Mouse (Mus musculus): Measurements from ENCODE around the gene Pawr.
"Not testable (repeated sequence)": the region's sequence is repeated elsewhere in the genome, so short reads cannot be mapped to it uniquely, and the experiment has no call there.

Pawr gene

DNA sequence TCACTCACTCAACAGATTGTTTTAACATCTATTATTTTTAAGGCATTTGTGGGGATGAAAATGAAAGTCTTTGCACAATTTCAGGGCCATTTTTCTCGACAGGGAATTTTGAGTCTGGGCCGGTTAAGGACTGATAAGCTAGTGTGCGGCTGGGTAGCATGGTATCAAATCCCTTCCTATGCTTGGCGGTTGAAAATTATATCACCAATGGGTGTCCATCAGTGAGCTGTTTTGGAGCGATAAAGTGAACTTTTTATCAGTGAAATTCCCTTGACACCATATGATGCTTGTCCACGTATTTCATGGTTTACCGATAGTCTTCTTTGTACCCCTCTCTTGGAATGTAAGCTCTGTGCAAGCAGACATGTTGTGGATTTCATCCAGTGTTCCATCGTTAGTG is 17.5 kb upstream of the Pawr start:
- DNase-seq (ENCODE audit: low spot score in 2 of 2): no peak

DNA sequence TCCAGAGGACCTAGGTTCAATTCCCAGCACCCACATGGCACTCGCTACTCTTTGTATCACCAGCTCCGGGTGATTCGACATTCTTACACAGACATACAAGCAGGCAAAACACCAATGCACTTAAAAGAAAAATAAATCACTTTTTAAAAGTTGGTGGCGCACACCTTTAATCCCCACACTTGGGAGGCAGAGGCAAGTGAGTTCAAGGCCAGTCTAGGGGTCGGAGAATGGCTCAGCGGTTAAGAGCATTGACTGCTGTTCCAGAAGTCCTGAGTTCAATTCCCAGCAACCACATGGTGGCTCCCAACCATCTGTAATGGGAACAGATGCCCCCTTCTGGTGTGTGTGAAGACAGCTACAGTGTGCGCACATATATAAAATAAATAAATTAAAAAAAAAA is 16.7 kb upstream of the Pawr start:
- no peak for DNase-seq (ENCODE audit: low spot score in 2 of 2)

GRCm38 (mm10) chr10:108328356-108328755 is 3.6 kb upstream of the Pawr start:
- DNase-seq (ENCODE audit: low spot score in 2 of 2): no peak

- DNase-seq (ENCODE audit: low spot score in 2 of 2): no peak
These were observed 2.9 kb upstream of the Pawr start for GRCm38 (mm10) chr10:108328983-108329382.

DNA sequence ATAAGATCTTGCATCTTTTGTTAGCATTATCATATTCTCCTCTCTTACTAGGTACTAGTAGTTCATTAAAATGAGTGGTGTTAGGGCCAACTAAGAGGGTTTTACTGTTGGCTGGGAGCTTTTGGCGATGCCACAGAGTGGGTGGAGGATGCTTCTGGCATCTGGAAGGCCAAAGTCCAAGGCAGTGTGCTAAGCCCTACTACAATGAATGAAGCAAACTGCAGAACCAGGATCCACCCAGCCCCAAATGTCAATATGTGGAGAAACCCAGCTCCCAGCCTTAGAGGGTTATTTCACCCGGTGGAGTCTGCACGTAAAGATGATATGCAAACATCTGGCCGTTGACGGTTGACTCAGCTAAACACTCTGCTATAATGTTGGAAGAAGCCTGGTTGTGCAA is 2.1 kb upstream of the Pawr start:
- DNase-seq (ENCODE audit: low spot score in 2 of 2): no peak

DNA sequence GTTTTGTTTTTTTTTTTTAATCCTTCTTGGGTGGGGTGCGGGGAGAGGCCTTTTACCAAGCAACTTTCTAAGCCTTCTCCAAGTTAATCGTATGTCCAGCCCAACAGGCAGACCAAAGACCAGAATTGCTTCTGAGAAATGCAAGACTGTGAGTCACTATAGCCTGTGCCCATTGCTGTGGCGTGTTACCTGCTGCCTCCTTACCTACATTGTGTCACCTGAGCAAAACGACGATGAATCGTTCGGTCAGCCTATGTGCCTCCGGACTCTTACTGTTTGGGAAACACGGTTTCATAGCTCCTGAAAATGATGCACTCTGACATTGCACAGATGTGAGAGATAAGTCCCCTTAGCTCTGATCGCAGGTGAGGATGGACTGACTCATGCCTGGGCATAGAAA is 957 bp upstream of the Pawr start:
- DNase-seq (ENCODE audit: low spot score in 2 of 2): no peak

DNA sequence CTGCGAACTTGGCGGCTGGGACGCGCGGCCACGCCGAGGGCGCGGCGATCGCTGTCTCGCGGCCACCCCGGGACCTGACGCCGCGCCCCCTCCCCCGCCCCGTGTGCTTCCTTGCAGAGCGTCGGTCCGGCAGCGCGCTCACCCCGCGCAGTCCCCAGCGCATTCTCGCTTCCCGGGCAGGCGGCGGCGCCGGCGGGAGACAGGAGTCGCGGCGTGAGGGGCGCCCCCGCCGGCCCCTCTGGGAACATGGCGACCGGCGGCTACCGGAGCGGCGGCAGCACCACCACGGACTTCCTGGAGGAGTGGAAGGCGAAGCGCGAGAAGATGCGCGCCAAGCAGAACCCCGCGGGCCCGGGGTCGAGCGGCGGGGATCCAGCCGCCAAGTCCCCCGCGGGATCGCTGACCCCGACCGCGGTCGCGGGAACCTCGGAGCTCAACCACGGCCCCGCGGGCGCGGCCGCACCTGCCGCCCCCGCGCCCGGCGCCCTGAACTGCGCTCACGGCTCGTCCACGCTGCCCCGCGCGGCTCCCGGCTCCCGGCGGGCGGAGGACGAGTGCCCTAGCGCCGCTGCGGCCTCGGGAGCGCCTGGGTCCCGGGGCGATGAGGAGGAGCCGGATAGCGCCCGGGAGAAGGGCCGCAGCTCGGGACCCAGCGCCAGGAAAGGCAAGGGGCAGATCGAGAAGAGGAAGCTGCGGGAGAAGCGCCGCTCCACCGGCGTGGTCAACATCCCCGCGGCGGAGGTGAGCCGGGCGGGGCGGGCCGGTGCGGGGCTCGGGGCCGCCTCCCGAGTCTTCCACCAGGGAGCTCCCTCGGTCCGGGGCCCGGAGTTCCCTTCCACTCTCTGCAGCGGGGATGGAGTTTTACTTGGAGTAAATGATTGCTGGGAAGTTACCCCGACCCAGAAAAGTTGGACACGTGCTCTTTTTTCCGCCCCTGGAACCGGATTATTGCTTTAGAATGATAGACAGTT is 935 bp downstream of the Pawr start:
- no peak for DNase-seq (ENCODE audit: low spot score in 2 of 2)

- DNase-seq (ENCODE audit: low spot score in 2 of 2): peak in 1 of 2 experiments; percentile 8
These were observed 1.7 kb downstream of the Pawr start for GRCm38 (mm10) chr10:108333642-108334041.

DNA sequence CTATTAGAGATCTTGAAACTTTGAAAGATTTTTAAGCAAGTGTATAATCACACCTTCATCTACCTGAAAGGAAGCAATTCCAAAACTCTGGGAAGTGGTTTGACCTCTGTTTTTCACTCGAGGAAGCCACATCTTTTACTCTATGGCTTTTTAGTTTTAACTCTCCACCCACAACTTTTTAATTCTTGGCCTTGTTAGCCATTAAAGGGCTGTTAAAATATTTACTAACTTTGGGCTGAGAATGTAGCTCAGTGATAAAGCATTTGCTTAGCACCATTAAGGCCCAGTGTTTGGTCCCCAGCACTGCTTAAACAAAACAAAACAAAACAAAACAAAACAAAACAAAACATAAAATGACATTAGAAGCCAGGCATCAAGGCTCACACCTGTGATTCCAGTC is 2.2 kb downstream of the Pawr start:
- no peak for DNase-seq (ENCODE audit: low spot score in 2 of 2)

DNA sequence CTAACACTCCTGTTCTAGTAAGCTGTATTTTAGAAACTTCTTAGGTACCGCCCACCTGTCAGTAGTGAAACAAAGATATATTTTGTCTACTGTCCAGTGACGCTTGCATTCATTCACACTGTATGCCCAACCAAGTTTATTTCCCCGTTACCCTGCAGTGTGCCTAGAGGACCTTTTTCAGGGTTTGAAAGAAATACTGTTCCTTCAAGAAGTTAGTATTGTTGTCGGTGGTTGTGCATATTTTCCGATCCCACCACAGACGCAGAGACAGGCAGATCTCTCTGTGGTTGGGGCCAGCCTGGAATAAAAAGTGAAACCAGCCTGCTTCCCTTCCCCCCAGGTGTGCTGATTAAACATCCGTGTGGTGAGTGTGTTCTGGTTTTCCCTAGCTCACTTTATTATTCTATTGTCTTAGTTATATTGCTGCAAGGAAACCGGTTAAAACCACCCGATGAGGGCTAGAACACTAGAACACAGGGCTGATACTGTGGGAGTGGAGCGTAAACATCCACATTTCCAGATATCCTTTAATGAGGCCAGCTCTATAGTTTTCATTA is 3.9 kb downstream of the Pawr start:
- no peak for DNase-seq (ENCODE audit: low spot score in 2 of 2)

- no peak for DNase-seq (ENCODE audit: low spot score in 2 of 2)
These were observed 4.7 kb downstream of the Pawr start for GRCm38 (mm10) chr10:108336581-108336980.

DNA sequence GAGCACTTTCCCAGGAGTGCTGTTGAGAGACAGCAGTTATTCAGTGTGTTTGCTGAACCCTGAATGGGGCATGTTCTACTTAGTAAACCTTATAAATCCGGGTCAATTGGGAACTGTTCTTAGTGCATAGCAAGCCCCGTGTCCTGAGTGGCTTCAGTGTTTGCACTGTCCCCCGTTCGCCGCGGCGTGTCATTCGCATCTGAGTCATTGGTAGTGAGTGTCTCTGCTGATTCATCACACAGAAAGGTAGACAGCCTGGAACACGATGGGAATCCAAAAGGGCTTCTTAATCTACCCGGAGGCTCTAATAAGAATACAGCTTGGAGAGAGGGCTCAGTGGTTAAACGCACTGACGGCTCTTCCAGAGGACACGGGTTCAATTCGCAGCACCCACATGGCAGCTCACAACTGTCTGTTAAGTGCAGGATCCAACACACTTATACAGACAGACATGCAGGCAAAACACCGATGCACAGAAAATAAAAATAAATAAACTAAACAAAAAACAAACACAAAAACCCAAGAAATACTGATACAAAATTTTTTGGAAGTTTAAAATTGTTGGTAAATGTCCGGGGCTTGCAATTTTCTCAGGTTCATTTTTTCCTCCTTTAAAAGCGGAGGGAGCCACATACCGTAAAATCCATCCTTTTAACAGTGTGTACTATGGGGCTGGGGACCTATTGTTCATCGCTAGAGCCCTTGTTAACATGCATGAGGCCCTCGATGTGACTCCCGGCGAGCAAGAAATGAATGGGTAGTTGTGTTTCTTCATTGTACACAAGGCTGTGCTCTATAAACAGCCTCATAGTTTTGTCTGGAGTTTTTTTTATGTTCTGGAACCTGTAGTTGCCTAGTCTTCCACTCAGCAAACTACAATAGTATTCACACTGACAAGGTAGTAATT is 6.4 kb downstream of the Pawr start:
- no peak for DNase-seq (ENCODE audit: low spot score in 2 of 2)

DNA sequence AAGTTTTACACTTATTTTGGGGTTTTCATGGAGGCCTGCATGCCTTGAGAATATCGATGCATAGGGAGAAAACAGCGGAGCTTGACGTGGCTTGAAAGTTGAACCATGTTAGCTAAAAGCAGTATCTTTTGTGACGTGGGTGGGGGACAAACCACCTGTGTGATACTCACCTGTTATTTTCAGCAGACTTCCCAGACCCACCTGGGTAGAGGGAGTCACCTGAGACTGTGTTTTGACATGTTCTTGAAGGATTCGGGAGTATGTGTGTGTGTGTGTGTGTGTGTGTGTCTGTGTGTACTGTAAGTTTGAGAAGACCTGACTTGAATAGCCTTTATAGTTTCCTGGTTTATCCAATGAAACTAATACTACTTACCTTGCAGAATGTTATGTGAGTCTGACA is 7.2 kb downstream of the Pawr start:
- DNase-seq (ENCODE audit: low spot score in 2 of 2): no peak

DNA sequence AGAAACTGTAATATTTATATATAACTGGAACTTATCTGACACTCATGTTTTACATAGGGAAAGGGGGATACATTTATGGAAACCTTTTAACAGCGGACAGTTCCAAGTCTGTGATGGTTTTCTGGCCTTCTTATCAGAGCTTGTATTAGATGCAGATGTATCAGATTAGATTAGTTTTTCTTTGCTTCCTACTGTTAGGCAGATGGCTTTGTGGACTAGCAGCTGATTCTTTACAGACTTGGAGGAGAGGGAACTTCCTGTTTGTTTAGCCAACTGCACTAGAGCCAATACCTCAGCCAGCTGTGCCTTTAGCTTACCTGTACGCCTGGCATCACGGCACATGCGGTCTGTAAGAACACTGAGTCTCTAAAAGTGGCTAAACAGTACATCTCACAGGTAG is 8.0 kb downstream of the Pawr start:
- DNase-seq (ENCODE audit: low spot score in 2 of 2): no peak

- DNase-seq (ENCODE audit: low spot score in 2 of 2): no peak
These were observed 11.8 kb downstream of the Pawr start for GRCm38 (mm10) chr10:108343734-108344133.

GRCm38 (mm10) chr10:108345123-108345522 is 13.2 kb downstream of the Pawr start:
- DNase-seq (ENCODE audit: low spot score in 2 of 2): no peak

- DNase-seq (ENCODE audit: low spot score in 2 of 2): not testable (repeated sequence)
These were observed 14.4 kb downstream of the Pawr start for GRCm38 (mm10) chr10:108346301-108346700.

- DNase-seq (ENCODE audit: low spot score in 2 of 2): no peak
These were observed 18.5 kb downstream of the Pawr start for GRCm38 (mm10) chr10:108350125-108351070.

- no peak for DNase-seq (ENCODE audit: low spot score in 2 of 2)
These were observed 21.0 kb downstream of the Pawr start for GRCm38 (mm10) chr10:108352944-108353343.

- DNase-seq (ENCODE audit: low spot score in 2 of 2): no peak
These were observed 22.9 kb downstream of the Pawr start for GRCm38 (mm10) chr10:108354726-108355391.

GRCm38 (mm10) chr10:108355392-108355775 is 23.5 kb downstream of the Pawr start:
- no peak for DNase-seq (ENCODE audit: low spot score in 2 of 2)
